Mouse (Mus musculus) liver, embryonic 14.5 days (tissue): Measurements from ENCODE around the gene Mon1b.

Experiments
- CTCF ChIP-seq: IDR thresholded peaks from 2 replicates; pipeline ENCODE4 v1.5.1; 2016; ENCODE audit warnings: antibody characterized with exemption, low read depth, control low read depth
- EP300 ChIP-seq: IDR thresholded peaks from 2 replicates; pipeline ENCODE4 v1.6.1; 2016; ENCODE audit warnings: antibody characterized with exemption, low read depth

DNA sequence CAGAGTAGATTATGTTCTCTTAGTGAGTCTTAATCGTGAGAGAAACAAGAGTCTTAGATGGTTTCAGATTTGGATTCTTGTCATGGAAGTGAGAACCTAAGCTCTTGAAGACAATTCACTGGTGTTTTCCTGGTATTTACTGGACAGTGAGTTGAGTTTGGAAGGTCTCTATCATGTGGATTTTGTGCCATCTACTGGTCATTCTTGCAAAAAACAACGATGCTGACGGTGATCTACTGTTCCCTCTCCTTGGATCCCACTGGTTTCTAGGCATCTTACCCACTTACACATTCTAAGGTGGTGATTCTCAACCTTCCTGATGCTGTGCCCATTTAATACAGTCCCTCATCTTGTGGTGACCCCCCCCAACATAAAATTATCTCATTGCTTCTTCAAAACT lies 2.8 kb upstream of the Mon1b start:
- TF ChIP-seq CTCF: peak; percentile 43; the same call in 1 of the 2 replicates
- TF ChIP-seq EP300: no peak
